Mouse (Mus musculus): Measurements from ENCODE around the gene Insr. TPM values are rescaled to one million over a fixed set of nuclear protein-coding genes. Genes with fewer than 3 reads are reported as not detected.

Gene Insr
- total and polyA plus RNA-seq, 3 experiments, result 5.3 to 7.6 TPM; not detected in 1

DNA sequence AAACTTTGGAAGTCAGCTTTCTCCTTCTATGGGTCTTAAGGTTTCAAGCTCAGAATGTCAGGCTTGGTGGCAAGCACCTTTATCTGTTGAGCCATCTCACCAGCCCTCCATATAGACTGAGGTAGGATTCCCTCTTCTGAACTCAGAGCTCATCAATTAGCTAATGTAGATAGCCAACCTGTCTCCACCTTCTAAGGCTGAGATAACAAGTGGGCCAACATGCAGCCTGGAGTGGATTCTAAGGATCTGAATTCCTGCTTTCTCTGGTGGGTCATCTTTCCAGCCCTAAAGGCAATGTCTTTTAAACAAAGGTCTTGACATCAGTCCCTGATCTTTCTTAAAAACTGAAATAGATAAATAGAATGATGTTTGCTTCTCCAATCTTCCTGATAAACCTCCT lies 70.7 kb downstream of the Insr start:
- Histone ChIP-seq H3K9me3 (replicated peaks; ENCODE audit: insufficient read depth, low read length) (no peaks in the 10 kb centered on the region), H3K4me1 (ENCODE audit: control insufficient read depth in 1 of 2, insufficient read depth in 2 of 2, low read length in 2 of 2) (no peaks in the 10 kb centered on the region), H3K79me2 (ENCODE audit: control insufficient read depth, insufficient read depth, low read length, poor library complexity) (no peaks in the 10 kb centered on the region), H3K9ac (ENCODE audit: control insufficient read depth, low read depth, low read length, poor library complexity, severe bottlenecking) (no peak overlapping the region), H3K27me3 (ENCODE audit: control insufficient read depth in 1 of 2, insufficient read depth in 2 of 2, low read length in 2 of 2) (no peaks in the 10 kb centered on the region), H3K4me3 (ENCODE audit: control insufficient read depth in 1 of 2, insufficient read depth in 1 of 2, low read depth in 2 of 2, low read length in 2 of 2) (no peak overlapping the region), H3K36me3 (ENCODE audit: control insufficient read depth in 1 of 2, insufficient read depth in 2 of 2, low read length in 2 of 2) (no peaks in the 10 kb centered on the region; a peak in 1 of 4 replicates), H3K27ac (ENCODE audit: control insufficient read depth, low read depth, low read length) (no peak overlapping the region)
- TF ChIP-seq MAFK (IDR thresholded peaks at IDR 0.05; ENCODE audit: borderline replicate concordance, low read depth, low read length), result no peak
- TF ChIP-seq TBP (IDR thresholded peaks at IDR 0.05; ENCODE audit: low read depth, low read length), result no peak
- TF ChIP-seq BHLHE40 (IDR thresholded peaks at IDR 0.05; ENCODE audit: borderline replicate concordance, low read depth, low read length), result no peak
- no peak for TF ChIP-seq JUND (IDR thresholded peaks at IDR 0.05; ENCODE audit: low read depth, low read length)
- TF ChIP-seq ZMIZ1 (IDR thresholded peaks at IDR 0.05; ENCODE audit: low read depth, low read length), result no peak
- TF ChIP-seq NELFE (IDR thresholded peaks at IDR 0.05; ENCODE audit: low read depth, low read length), result no peak
- TF ChIP-seq UBTF (IDR thresholded peaks at IDR 0.05; ENCODE audit: borderline replicate concordance, insufficient read depth, low read depth, low read length), result no peak
- TF ChIP-seq MYB (IDR thresholded peaks at IDR 0.05; ENCODE audit: low read depth, low read length), result no peak
- no peak for TF ChIP-seq MXI1 (IDR thresholded peaks at IDR 0.05; ENCODE audit: low read depth, low read length)
- no peak for TF ChIP-seq POLR2A (IDR thresholded peaks at IDR 0.05; ENCODE audit: control insufficient read depth in 1 of 2, insufficient read depth in 1 of 2, low read depth in 1 of 2, low read length in 2 of 2, poor library complexity in 1 of 2)
- no peak for TF ChIP-seq MAZ (IDR thresholded peaks at IDR 0.05; ENCODE audit: low read depth, low read length)
- TF ChIP-seq POLR2AphosphoS2 (IDR thresholded peaks at IDR 0.05; ENCODE audit: low read length), result no peak
- TF ChIP-seq HCFC1 (IDR thresholded peaks at IDR 0.05; ENCODE audit: low read depth, low read length), result no peak
- no peak for TF ChIP-seq TAL1 (IDR thresholded peaks at IDR 0.05; ENCODE audit: low read length)
- TF ChIP-seq SMC3 (IDR thresholded peaks at IDR 0.05; ENCODE audit: low read depth, low read length), result no peak
- no peak for DNase-seq (ENCODE audit: low read depth, low spot score)

DNA sequence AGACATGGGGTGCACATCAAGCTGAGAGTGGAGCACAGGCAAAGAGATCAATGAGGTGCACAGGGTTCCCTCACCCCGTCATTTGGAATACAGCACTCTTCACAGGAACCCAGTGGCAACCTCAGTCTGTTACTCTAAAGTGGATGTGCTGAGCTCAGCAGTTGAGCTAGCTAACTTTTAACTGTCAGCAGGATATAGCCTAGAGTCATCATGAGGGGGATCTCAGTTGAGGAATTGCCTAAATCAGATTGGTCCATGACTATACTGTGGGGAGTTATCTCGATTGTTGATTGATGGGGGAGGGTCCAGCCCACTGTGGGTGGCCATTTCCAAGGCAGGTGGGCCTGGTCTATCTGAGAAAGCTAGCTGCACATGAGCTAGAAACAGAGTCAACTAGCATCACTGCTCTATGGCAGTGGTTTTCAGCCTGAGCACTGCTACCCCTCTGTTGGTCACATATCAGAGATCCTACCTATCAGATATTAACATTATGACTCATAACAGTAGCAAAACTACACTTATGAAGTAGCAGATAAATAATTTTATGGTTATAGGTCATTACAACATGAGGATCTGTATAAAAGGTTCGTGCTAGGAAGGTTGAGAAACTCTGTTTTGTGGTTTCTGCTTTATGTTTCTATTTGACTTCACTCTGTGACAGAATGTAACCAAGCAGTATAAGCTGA lies 74.5 kb downstream of the Insr start:
- Histone ChIP-seq H3K4me3 (ENCODE audit: control insufficient read depth in 1 of 2, insufficient read depth in 1 of 2, low read depth in 2 of 2, low read length in 2 of 2) (no peak overlapping the region), H3K27me3 (ENCODE audit: control insufficient read depth in 1 of 2, insufficient read depth in 2 of 2, low read length in 2 of 2) (no peaks in the 10 kb centered on the region), H3K9me3 (replicated peaks; ENCODE audit: insufficient read depth, low read length) (no peaks in the 10 kb centered on the region), H3K4me1 (ENCODE audit: control insufficient read depth in 1 of 2, insufficient read depth in 2 of 2, low read length in 2 of 2) (no peaks in the 10 kb centered on the region), H3K79me2 (ENCODE audit: control insufficient read depth, insufficient read depth, low read length, poor library complexity) (no peaks in the 10 kb centered on the region), H3K9ac (ENCODE audit: control insufficient read depth, low read depth, low read length, poor library complexity, severe bottlenecking) (no peak overlapping the region), H3K27ac (ENCODE audit: control insufficient read depth, low read depth, low read length) (no peak overlapping the region), H3K36me3 (ENCODE audit: control insufficient read depth in 1 of 2, insufficient read depth in 2 of 2, low read length in 2 of 2) (no peaks in the 10 kb centered on the region; a peak in 1 of 4 replicates)
- TF ChIP-seq EP300 (IDR thresholded peaks at IDR 0.05; ENCODE audit: low read depth in 1 of 2, low read length in 2 of 2), result no peak
- no peak for TF ChIP-seq USF1 (IDR thresholded peaks at IDR 0.05; ENCODE audit: low read depth, low read length)
- no peak for TF ChIP-seq ZC3H11A (IDR thresholded peaks at IDR 0.05; ENCODE audit: low read depth, low read length)
- TF ChIP-seq BHLHE40 (IDR thresholded peaks at IDR 0.05; ENCODE audit: borderline replicate concordance, low read depth, low read length), result no peak
- no peak for TF ChIP-seq RAD21 (IDR thresholded peaks at IDR 0.05; ENCODE audit: low read depth, low read length)
- no peak for TF ChIP-seq MEF2A (IDR thresholded peaks at IDR 0.05; ENCODE audit: extremely low read depth, insufficient replicate concordance, low read depth, low read length, poor library complexity, severe bottlenecking)
- no peak for TF ChIP-seq SIN3A (IDR thresholded peaks at IDR 0.05; ENCODE audit: low read length)
- no peak for TF ChIP-seq POLR2AphosphoS2 (IDR thresholded peaks at IDR 0.05; ENCODE audit: low read length)
- TF ChIP-seq CHD1 (IDR thresholded peaks at IDR 0.05; ENCODE audit: low read depth, low read length), result no peak
- no peak for TF ChIP-seq GATA1 (IDR thresholded peaks at IDR 0.05; ENCODE audit: low read depth, low read length)
- no peak for TF ChIP-seq KAT2A (conservative IDR thresholded peaks at IDR 0.05; ENCODE audit: low read depth, low read length)
- TF ChIP-seq E2F4 (IDR thresholded peaks at IDR 0.05; ENCODE audit: borderline replicate concordance, low read depth, low read length), result no peak
- TF ChIP-seq GABPA (IDR thresholded peaks at IDR 0.05; ENCODE audit: low read depth, low read length), result no peak
- TF ChIP-seq NELFE (IDR thresholded peaks at IDR 0.05; ENCODE audit: low read depth, low read length), result no peak
- no peak for TF ChIP-seq UBTF (IDR thresholded peaks at IDR 0.05; ENCODE audit: borderline replicate concordance, insufficient read depth, low read depth, low read length)
- no peak for TF ChIP-seq RCOR1 (IDR thresholded peaks at IDR 0.05; ENCODE audit: low read depth, low read length)
- TF ChIP-seq TBP (IDR thresholded peaks at IDR 0.05; ENCODE audit: low read depth, low read length), result no peak
- TF ChIP-seq JUND (IDR thresholded peaks at IDR 0.05; ENCODE audit: low read depth, low read length), result no peak
- no peak for DNase-seq (ENCODE audit: low read depth, low spot score)
